Mouse (Mus musculus) lung, embryonic 14.5 days (tissue): ENCODE data around the gene Dscam. TPM values are rescaled to one million over a fixed set of nuclear protein-coding genes. Genes with fewer than 3 reads are reported as not detected.

ENCODE experiments used
- ATAC-seq: fragments of 200-750 bp; cut with Nextera tagmentation; 2 replicates; pipeline ENCODE4 v1.8.0; 2017; ENCODE audit warnings: mild to moderate bottlenecking, moderate TSS enrichment, moderate library complexity; ENCODE audit not compliant: insufficient read depth
- DNase-seq: peaks from one replicate; pipeline ENCODE4 v3.0.0-alpha.2; 2015
- H3K27ac ChIP-seq: fragments of 300-500 bp; sonication (generic); 2 replicates; pipeline ENCODE4 v1.5.1; 2014; ENCODE audit warnings: low read depth, mild to moderate bottlenecking, moderate library complexity
- H3K27me3 ChIP-seq: fragments of 300-500 bp; sonication (generic); 2 replicates; pipeline ENCODE4 v1.6.1; 2014; ENCODE audit warnings: low read length, control low read depth; ENCODE audit not compliant: insufficient read depth
- H3K36me3 ChIP-seq: fragments of 300-500 bp; sonication (generic); 2 replicates; pipeline ENCODE4 v1.6.1; 2014; ENCODE audit warnings: control low read depth; ENCODE audit not compliant: insufficient read depth
- H3K4me1 ChIP-seq: fragments of 300-500 bp; sonication (generic); 2 replicates; pipeline ENCODE4 v1.6.1; 2014; ENCODE audit warnings: antibody characterized with exemption, control low read depth; ENCODE audit not compliant: insufficient read depth
- H3K4me2 ChIP-seq: fragments of 300-500 bp; sonication (generic); 2 replicates; pipeline ENCODE4 v1.6.1; 2014; ENCODE audit warnings: mild to moderate bottlenecking
- H3K4me3 ChIP-seq: fragments of 300-500 bp; sonication (generic); 2 replicates; pipeline ENCODE4 v1.5.1; 2014; ENCODE audit warnings: low read depth, low read length
- H3K9ac ChIP-seq: fragments of 300-500 bp; sonication (generic); 2 replicates; pipeline ENCODE4 v1.6.1; 2014
- H3K9me3 ChIP-seq: fragments of 300-500 bp; sonication (generic); 2 replicates; pipeline ENCODE4 v1.6.1; 2016; ENCODE audit warnings: low read depth, low read length, control low read depth
- CTCF ChIP-seq: IDR thresholded peaks from 2 replicates; pipeline ENCODE4 v1.5.1; 2016; ENCODE audit warnings: antibody characterized with exemption, low read depth
- WGBS: fragments of 180-500 bp; shearing (Covaris S2); extraction: QIAGEN DNeasy Blood & Tissue Kit; methylation state at CpG from one replicate; pipeline ENCODE4 v1.1.7; 2014; 5-methylcytosine and 5-hydroxymethylcytosine counted together
- polyA plus RNA-seq: library from polyadenylated mRNA; unstranded; fragments of >200 nt; fragmentation: Nextera tagmentation; extraction: Ambion mirVana; gene quantifications from 2 replicates; pipeline ENCODE4 v1.2.1, GENCODE M21; 2014

Dscam gene
- polyA plus RNA-seq: not detected in 2 replicates

GRCm38 (mm10) chr16:97170513-97171081 lies at the start of gene Dscam:
Gene Dscam, minus strand, starts transcription at chr16:97170752.
- no peaks in the 10 kb centered on the region for H3K9me3 ChIP-seq
- peak; percentile 68 for ATAC-seq
- under 1% methylated on average over 60 of the region's 60 CpGs for WGBS
- peak; percentile 41 for DNase-seq
- TF ChIP-seq CTCF: no peak
- peak within 1 kb of the TSS; percentile 45 for H3K4me3 ChIP-seq
- 0 out of 2 replicates have a peak within 1 kb of the TSS, but pooled peaks have one; percentile 20 for H3K9ac ChIP-seq
- no peaks in the 10 kb centered on the region for H3K36me3 ChIP-seq
- peak within 1 kb of the TSS; percentile 91 for H3K4me2 ChIP-seq
- no peak within 1 kb of the TSS for H3K27ac ChIP-seq
- H3K4me1 ChIP-seq: no peaks in the 10 kb centered on the region
- peaks cover 45% of the 10 kb centered on the region for H3K27me3 ChIP-seq

- ATAC-seq (no peak), DNase-seq (no peak)
- Histone ChIP-seq H3K27me3 (no peaks in the 10 kb centered on the region), H3K9me3 (0 out of 2 replicates have a peak, but pooled peaks cover 5% of the 10 kb centered on the region), H3K9ac (no peak overlapping the region), H3K4me1 (no peaks in the 10 kb centered on the region), H3K36me3 (no peaks in the 10 kb centered on the region), H3K27ac (no peak overlapping the region), H3K4me2 (no peak overlapping the region), H3K4me3 (no peak overlapping the region)
- WGBS: 86% methylated on average over 2 of the region's 2 CpGs
- no peak for TF ChIP-seq CTCF
These were observed 48.8 kb upstream of the Dscam start for GRCm38 (mm10) chr16:97219381-97219780.

GRCm38 (mm10) chr16:97209997-97210396 lies 39.4 kb upstream of the Dscam start:
- Histone ChIP-seq H3K27me3 (no peaks in the 10 kb centered on the region), H3K9ac (no peak overlapping the region), H3K36me3 (no peaks in the 10 kb centered on the region), H3K4me2 (no peak overlapping the region), H3K9me3 (no peaks in the 10 kb centered on the region), H3K4me1 (no peaks in the 10 kb centered on the region), H3K27ac (no peak overlapping the region), H3K4me3 (no peak overlapping the region)
- ATAC-seq (no peak), DNase-seq (peak; percentile 17)
- TF ChIP-seq CTCF: no peak
- WGBS: 42% methylated on average over 5 of the region's 5 CpGs

- H3K9ac ChIP-seq: no peak overlapping the region
- 78% methylated on average over 2 of the region's 2 CpGs for WGBS
- no peak overlapping the region for H3K27ac ChIP-seq
- no peaks in the 10 kb centered on the region for H3K27me3 ChIP-seq
- DNase-seq (no peak), ATAC-seq (no peak)
- H3K4me2 ChIP-seq: no peak overlapping the region
- no peak overlapping the region for H3K4me3 ChIP-seq
- H3K9me3 ChIP-seq: no peaks in the 10 kb centered on the region
- no peaks in the 10 kb centered on the region for H3K36me3 ChIP-seq
- no peaks in the 10 kb centered on the region for H3K4me1 ChIP-seq
- no peak for TF ChIP-seq CTCF
These were observed 37.7 kb upstream of the Dscam start for GRCm38 (mm10) chr16:97208276-97208675.

- 76% methylated on average over 2 of the region's 2 CpGs for WGBS
- H3K4me3 ChIP-seq: no peak overlapping the region
- H3K27ac ChIP-seq: no peak overlapping the region
- DNase-seq (no peak), ATAC-seq (no peak)
- TF ChIP-seq CTCF: no peak
- no peaks in the 10 kb centered on the region for H3K27me3 ChIP-seq
- H3K4me1 ChIP-seq: no peaks in the 10 kb centered on the region
- no peak overlapping the region for H3K4me2 ChIP-seq
- no peak overlapping the region for H3K9ac ChIP-seq
- no peaks in the 10 kb centered on the region for H3K36me3 ChIP-seq
- H3K9me3 ChIP-seq: no peaks in the 10 kb centered on the region
These were observed 33.5 kb upstream of the Dscam start for GRCm38 (mm10) chr16:97204090-97204489.

- no peaks in the 10 kb centered on the region for H3K4me1 ChIP-seq
- H3K4me2 ChIP-seq: no peak overlapping the region
- no peak for ATAC-seq
- no peak overlapping the region for H3K4me3 ChIP-seq
- DNase-seq: no peak
- no peaks in the 10 kb centered on the region for H3K27me3 ChIP-seq
- TF ChIP-seq CTCF: no peak
- H3K27ac ChIP-seq: no peak overlapping the region
- WGBS: 89% methylated on average over 2 of the region's 2 CpGs
- no peaks in the 10 kb centered on the region for H3K36me3 ChIP-seq
- H3K9ac ChIP-seq: no peak overlapping the region
- H3K9me3 ChIP-seq: no peaks in the 10 kb centered on the region
These were observed 33.0 kb upstream of the Dscam start for GRCm38 (mm10) chr16:97203554-97203953.

- 73% methylated on average over 2 of the region's 2 CpGs for WGBS
- Histone ChIP-seq H3K4me1 (no peaks in the 10 kb centered on the region), H3K27me3 (no peaks in the 10 kb centered on the region), H3K27ac (no peak overlapping the region), H3K9ac (no peak overlapping the region), H3K4me2 (no peak overlapping the region), H3K9me3 (no peaks in the 10 kb centered on the region), H3K36me3 (no peaks in the 10 kb centered on the region), H3K4me3 (no peak overlapping the region)
- DNase-seq (no peak), ATAC-seq (no peak)
- TF ChIP-seq CTCF: no peak
These were observed 24.1 kb upstream of the Dscam start for GRCm38 (mm10) chr16:97194630-97195029.
